Mouse (Mus musculus): ENCODE data around the gene Mmp14.

The Mmp14 gene

DNA sequence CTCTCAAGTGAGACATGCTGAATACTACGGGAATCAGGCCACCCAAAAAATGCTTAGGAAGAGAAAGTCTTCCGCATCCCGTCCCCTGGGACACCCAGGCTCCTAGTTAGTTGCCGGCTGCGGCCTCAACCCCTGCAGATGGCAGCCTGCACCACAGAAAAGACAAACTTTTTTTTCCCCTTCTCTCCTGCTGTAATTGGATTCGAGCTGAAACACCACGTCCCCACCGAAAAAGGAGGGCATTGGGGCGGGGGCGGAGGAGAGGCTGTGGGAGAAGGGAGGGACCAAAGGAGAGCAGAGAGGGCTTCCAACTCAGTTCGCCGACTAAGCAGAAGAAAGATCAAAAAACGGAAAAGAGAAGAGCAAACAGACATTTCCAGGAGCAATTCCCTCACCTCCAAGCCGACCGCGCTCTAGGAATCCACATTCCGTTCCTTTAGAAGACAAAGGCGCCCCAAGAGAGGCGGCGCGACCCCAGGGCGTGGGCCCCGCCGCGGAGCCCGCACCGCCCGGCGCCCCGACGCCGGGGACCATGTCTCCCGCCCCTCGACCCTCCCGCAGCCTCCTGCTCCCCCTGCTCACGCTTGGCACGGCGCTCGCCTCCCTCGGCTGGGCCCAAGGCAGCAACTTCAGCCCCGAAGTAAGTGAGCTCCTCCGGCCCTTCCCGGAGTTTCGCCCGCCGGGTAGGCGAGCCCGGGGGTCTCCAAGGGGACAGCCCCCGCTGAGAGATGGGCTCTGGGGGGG, at the start of gene Mmp14:
TSS of gene Mmp14 (plus strand) at position 279 of the 744 bp plus-strand sequence.
- no peak for DNase-seq

DNA sequence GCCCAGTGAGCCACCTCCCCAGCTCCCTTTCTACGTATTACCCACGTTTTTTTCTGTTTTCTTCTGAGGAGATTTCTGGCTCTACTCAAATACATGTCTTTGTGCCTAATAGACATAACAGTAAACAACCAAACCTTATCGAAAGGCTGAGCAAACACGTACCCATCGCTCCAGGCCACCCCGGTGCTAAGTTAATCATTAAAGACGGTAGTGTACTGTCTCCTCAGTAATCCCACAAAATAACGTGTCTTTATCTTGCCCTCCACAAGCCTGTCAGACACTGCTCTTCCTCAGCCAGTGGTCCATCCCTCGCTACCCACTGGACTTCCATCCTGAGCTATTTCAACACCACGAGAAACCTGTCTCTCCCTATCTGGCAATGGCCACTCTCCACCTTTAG, 49.6 kb upstream of the Mmp14 start:
- no peak for DNase-seq

DNA sequence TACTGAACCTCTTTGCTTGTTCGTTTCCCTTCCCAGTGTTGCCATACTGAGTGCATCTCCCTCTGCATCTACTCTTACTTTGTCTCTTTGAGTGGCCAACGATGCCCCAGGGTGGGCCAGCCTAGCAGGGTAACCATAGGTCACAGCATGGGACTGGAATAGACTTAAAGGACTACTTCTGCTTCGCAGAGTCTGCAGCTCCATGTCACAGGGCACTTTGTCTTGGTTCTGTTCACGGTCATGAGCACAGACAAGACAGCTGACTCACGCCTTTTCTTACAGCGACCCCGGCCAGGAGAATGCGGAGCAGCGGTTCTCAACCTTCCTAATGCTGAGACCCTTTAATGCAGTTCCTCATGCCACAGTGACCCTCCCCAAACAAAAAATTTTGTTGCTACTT, 48.8 kb upstream of the Mmp14 start:
- no peak for DNase-seq

DNA sequence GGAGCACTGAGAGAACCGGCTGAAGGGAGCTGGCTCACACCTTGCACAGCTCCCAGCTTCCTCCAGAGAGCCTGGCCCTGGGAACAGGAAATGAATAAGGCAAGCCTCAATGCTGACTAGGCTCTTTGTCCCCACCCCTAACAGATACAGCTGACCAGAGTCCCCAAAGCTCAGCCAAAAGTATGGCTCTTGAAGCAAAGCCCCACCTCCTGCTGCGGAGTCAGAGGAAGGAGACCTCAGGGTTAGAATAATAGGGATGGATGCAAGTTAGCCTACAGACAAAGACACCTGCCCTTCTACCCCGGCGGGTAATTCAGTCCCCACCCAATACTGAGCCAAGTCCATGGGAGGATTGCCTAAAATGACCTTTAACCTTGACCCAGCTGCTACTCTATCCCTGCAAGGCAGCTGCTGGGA, 48.0 kb upstream of the Mmp14 start:
- DNase-seq: no peak

DNA sequence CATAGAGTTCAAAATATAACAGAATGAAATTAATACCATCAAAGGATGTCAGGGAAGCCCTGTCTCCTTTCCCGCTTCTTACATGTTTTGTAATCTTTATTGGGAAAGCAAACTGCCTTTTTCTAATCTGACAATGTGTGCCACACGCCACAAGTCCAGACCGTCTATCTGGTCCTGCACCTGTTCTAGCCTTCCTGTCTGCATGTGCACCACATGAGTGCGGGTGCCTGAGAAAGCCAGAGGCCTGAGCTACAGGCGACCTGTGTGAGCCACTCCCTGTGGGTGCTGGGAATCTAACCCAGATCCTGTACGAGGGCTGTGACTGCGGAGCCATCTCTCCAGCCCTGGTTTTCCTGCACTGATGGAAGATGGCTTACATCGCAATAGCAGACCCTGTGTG, 47.0 kb upstream of the Mmp14 start:
- no peak for DNase-seq

DNA sequence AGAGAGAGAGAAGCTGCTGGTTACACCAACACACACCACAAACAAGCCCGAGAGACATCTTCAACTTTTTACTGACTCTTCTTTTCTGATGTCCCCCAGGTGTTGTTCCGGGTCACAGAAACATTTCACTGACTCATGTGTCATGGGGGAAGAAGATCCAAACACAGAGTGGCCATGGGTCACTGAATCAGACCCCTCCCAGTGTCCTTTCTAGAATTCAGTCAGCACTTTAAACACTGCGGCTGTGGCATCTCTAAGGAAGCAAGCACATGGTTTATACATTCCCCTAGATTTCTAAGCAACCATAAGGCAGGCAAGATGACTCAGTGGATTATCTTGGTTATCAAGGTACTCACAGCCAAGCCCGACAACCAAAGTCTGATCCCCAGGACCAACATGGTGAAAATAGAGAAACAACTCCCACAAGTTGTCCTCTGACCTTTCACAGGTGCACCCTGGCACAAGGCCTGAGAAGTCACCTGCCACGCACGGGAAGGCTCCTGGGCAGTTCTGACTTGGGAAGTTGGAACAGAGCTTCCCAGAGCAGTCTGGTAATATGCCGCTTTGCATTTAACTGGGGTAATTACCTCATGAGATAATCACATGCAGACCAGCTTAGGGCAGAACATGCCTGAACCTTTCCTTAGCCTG, 45.3 kb upstream of the Mmp14 start:
- no peak for DNase-seq

DNA sequence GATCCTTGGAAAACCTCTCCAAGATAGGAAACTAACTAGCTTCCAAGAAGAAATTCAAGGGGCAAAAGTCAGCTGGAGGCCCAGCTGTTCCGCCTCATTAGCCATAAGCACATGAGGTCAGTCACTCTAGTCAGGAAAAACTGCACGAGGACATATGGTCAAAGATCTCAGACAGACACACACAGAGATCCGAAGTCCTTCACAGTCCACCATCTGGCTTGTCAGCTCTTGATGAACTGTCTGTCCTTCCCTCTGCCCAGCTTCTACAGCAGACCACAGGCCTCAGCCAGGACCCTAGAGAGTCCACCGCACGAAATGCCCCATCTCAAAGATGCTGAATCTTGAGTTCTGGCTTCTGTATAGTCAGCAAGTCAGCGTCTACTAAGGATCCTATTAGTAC, 43.9 kb upstream of the Mmp14 start:
- DNase-seq: no peak

DNA sequence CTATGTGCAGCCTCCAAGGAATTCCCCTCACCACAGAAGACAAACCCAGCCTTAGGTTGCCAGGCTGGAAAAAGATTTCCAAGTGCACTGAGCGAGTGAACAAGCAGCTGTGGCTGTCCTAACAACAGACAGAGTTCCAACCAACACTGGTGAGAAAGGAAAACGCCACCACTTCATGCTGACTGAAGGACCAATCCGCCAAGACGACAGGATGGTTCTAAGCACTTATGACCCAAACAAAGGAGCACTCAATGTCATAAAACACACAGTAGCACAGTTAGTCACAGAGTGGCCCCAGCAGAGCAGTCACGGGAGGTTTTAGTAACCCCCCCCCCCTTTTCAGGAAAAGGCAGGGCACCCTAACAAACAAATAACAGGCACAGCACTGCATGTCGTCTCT, 40.6 kb upstream of the Mmp14 start:
- no peak for DNase-seq

DNA sequence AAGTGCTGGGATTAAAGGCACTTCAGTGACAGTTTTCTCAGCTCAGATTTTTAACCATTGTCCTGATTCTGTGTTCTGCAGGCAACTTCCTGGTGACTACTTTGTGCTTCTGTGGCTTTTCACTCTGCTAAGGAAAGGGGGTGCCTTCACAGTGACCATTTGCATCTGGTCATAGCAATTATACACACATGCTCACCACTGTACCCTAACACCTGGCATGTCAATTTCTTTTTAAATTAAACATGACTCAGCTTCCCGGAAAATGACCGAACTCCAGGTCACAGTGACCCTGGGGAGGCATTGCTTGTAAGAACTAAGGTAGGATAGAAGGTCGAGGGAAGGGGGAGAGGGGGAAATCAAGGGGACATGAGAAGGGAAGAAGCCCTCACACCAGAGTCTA, 37.6 kb upstream of the Mmp14 start:
- no peak for DNase-seq

DNA sequence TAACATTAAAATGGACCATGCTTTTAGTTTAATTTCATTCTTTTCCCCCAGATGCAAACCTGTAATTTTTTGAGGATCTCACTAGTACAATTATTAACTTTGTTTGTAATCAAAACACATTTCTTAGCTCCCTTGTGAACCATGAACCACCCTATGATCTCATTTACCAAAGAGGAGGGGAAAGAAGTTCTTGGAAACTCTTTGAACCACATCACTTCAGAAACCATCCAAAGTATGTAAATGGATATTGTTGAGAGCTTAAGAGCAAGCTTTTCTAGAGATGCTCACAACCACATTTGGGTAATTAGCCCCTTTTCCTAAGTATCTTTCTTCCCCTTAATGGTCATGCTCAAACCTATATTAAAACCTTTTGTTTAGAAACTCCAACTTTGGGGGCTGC, 37.1 kb upstream of the Mmp14 start:
- DNase-seq: no peak

DNA sequence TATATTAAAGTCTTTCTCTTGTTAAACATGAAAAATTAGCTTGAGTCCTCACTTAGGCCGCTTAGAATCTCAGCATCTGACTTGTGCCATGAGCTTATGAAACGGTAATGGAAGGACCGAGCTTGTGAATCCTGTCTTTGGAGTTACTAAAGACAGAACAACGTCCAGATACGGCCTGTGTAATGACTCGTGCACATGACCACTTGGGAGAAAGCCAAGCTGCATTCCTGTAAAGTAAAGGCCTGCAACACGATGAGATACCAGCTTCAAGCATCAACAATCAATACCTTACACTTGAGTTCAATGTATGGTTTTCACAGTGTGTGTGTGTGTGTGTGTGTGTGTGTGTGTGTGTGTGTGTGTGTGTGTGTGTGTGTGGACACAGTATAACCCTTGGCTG, 34.7 kb upstream of the Mmp14 start:
- DNase-seq: no peak

DNA sequence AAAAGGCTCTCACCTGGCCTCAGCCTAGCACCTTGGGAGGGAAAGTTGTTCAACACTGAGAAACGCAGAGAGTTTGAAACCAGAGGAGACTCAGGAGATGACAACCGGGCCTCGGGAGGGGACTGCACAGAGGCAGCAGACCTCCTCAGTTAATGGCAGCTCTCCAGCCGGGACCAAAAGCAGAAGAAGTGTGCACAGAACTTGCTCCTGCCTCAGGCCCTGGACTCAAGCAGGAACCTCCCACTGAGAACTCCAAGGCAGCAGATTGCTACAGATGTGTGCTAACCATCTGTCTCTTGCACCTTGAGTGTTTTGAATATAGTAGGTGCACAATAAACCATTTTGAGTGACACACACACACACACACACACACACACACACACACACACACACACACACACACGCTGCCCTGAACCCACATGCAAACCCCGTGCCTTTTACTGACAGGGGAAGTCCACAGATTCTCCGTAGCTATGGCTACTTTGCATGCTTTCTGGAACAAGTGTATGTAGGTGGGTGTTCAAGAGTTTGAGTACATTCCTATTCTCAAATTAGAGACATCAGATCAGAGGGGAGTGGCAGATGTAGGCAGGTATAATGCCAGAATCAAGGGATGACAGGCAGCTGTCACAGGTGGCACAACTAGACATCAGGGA, 33.4 kb upstream of the Mmp14 start:
- no peak for DNase-seq

DNA sequence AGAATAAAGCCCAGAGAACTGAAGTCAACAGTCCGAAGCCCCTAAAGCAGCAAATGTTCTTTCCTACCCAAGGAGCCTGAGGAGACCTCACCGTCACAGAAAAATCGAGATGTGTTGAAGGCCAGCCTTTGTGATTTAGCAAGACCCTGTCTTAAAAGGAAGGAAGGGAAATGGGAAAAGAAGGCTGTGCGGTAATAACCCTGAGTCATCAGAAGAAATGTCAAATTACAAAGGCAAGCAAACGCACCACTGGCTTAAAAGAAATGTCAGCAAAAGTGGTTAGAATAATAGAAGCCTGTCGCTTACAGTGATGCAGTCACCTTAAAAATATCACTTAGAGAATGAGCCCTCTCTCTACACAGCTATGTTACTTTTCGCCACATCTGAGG, 32.9 kb upstream of the Mmp14 start:
- no peak for DNase-seq

DNA sequence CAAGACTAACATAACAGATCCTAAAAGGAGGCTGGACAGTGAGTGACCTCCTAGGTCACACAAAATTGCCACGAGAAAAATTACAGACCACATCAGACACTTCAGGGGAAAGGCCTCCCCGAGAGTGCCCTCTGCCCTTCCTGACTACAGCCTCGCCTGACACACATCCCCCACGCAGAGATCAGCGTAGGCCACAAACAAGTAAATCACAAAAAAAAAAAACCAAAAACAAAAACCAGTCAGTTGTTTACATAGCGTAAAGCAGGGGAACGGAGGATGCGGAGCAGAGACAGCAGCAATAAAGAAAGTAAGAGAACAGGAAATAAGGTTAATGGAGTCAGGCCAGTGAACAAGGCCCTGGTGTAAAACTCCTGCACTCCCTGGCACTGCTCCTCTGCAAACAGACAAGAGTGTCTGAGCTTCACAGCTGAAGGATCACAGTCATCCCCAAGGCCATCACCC, 32.5 kb upstream of the Mmp14 start:
- DNase-seq: no peak

DNA sequence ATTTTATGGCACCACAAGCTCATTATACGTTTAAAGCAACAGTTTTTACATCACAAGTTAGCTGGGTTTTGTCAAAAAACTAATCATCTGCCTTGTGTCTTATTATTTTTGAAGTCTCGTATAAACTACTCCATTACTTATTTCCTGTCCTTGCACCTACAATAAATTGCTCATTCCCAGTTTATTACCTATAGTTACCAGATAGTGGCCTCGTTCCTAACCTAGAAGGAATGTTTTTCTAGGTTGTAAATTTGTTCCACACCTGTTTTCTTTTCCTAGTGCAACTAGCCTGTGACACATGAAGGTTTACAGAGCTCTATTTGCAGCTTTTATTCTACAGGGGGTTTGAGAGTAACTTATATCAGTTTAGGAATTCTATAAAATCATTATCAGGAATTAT, 29.7 kb upstream of the Mmp14 start:
- no peak for DNase-seq

DNA sequence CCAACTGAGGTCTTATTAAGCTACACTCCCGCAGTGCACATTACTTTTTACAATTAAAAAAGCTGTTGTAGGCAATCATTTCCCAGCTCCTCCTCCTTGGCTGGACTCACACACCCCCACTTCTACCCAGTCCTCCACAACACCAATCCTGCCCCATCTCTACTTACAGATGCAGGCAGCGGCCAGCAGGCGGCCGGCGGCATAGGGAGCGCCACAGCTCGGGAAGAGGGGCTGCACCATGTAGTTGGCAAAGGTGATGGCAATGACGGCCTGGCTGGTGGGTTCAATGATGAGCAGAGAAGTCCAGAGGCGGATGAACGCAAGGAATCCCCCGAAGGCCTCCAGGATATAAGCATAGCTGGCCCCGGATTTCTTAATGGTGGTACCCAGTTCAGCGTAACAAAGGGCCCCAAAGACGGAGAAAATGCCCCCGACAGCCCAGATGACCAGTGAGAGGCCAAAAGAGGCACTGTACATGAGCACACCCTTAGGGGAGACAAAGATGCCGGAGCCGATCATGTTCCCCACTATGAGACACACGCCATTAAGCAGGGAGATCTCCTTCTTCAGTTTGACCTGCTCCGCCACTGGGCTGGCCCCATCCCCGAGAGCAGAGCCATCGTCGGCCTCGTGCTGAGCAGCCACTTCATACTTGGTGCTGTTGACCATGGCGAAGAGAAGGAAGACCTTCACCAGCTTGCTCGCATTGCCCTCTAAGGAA, 22.9 kb upstream of the Mmp14 start:
- DNase-seq: no peak

DNA sequence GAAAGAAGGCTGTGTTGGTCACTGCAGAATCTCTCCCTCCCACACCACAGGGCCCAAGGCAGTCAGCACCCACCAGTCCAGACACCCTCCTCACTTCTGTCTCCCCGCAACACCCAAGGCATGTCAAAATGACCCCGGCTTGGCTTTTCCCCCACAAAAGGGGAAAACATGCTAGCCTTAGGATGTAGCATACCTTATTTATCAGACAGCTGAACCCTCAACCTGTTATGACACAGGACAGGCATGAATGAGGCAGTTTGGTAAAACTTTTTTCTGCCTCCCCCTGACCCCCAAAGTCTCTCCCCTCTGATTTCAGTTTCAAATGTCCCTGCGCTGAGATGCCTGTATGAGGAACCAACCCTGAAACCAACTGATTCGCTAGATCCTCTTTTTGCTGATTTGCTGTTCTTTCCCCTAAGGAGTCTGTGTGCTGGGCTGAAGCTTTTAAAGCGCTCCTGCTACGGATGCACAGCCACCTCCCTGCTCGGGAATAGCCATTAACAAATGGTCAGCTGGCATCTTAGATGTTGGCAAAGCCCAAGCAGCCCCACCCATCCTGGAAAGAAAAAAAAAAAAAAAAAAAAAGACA, 22.3 kb upstream of the Mmp14 start:
- no peak for DNase-seq

DNA sequence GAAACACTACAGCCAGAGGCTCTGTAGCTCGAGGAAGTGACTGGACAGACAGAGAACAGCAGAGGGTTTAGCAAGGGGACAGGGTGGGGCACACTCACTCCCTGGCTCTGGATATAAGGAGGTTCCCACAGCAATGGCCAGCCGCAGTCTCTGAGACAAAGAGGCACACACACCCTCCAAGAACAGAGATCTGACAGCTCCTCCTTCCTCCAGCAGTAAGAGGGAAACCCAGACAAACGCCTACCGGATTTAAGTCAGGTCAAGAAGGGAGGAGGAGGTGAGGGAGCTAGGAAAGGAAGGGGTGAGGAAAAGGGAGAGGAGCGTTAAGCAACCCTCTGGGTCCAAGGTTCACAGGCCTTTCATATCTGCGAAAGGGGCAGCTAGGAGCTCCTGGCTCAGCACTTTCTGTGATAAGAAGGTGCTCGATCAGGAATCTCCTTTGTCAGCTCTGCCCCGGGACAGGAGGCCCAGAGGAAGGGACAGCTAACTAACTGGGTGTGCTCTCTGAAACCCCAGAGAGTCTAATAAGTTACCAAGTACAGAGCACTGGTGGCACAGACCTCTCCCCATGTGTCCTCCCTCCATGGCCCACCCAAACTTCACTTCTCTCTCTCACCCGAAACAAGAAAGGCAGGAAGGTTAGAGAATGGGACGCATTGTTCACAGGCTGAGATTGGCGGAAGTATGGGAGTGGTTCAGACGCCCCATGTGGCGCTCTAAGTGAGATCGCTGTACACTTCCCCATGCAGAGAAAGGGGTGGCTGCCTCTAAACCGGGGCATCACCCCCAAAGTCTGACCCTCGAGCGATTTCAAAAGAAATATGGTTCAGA, 21.2 kb upstream of the Mmp14 start:
- no peak for DNase-seq

DNA sequence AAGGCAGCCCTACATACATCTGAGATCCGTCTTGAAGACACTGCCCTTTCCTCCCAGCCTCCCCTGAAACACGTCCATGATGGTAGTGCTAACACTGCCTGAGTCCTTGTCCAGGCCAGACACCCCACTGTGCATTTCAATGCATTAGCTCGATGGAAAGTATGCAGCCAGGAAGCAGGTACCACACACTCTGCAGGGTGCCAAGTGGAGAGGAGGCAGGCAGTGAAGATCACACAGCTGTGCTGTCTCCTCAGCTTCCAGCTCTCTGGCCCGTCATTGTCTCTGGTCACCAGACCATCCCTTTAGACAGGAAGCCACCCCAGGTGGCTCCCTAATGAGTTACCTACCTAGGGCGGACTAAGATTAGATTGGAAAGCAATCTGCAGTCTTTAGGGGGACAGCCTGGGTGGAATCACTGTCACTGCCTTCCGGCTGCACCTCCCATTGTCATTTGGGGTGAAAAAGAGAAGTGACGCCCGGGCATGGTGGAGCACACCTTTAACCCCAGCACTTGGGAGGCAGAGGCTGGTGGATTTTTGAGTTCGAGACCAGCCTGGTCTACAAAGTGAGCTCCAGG, 19.3 kb upstream of the Mmp14 start:
- no peak for DNase-seq

DNA sequence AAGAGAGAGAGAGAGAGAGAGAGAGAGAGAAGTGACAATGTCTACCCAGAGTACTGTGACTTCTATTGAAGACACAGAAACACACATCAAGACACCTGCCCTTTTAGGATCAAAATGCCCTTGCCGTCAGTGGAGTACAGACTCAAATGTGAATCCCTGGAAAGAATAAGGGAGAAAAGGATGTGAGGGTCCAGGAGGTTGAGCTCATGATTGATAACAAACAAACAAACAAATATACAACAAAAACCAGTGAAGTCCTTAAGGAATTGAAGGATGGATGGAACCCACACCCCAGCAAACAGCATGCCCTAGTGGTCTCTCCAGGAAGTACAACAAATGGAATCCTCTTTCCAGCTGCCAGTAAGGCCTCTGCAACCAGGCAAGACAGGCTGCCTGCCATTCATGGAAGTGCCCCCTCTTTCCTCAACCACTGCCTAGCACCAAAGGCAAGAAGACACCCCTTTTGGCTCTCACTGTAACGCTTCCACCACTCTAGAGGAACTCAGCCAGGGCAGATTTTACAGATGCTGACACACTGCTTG, 18.7 kb upstream of the Mmp14 start:
- DNase-seq: no peak

DNA sequence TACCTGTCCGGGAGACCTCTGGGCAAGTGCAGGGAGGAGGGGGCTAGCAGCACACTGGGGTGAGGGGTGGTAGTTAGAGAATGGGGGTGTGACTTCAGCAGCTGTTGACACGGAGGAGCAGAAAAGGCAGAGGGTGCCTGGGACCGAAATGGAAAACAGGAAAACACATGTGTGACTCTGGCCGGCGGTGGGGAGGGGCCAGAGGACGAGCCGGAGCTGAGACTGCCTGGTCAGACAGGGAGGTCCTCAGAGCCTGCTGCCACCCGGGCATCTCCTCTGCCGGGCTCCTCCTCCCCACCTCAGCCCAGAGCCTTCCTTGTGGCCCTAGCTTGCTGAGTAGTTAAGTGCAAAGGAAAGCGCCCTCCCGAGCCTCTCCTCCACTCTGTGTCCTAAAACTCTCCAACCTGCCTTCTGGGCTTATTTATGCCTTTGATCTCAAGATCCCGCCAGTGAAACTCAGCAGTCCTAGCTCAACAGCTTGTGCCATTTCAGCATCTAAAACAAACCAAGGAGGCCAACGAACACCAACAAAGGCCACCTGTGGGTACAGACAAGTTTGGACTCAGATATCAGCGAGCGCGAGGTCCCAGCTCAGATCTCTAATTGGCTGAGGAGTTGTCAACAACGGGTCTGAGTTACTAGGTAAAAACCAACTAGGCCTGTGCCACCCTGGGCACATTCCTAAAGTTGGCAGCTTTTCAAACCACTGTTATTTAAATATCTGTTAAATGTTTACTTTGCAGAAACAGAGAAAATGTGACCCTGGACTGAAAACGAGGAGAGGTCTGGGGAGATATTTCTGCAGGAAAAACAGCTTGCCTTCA, 17.3 kb upstream of the Mmp14 start:
- no peak for DNase-seq
